Mouse (Mus musculus) layer of hippocampus, postnatal 10 days (tissue): ENCODE data around the gene Entpd3. TPM values are rescaled to one million over a fixed set of nuclear protein-coding genes. Genes with fewer than 3 reads are reported as not detected.

ENCODE experiments used
- total RNA-seq, 2 experiments: library from RNA; stranded (reverse); gene quantifications; 2 replicates each; pipeline ENCODE4 v1.2.3; 2021

Gene Entpd3
- total RNA-seq, 2 experiments from 2014 or later, result 3.9 to 4.1 TPM

Other genes starting within 250 kb of the Entpd3 start
- 10 to 100 TPM; 42.8 to 45.5 TPM for gene Myrip, start 238.3 kb upstream of the Entpd3 start, total RNA-seq
- gene Eif1b, start 47.6 kb upstream of the Entpd3 start, total RNA-seq, result 100 to 1,000 TPM; 158 to 211 TPM
- 100 to 1,000 TPM; 340 to 352 TPM for gene Rpl14, start 31.6 kb downstream of the Entpd3 start, total RNA-seq